Mouse (Mus musculus) intestine, embryonic 14.5 days (tissue): ENCODE results near the gene Slc8a1. TPM values are rescaled to one million over a fixed set of nuclear protein-coding genes. Genes with fewer than 3 reads are reported as not detected.

Experiments used
- ATAC-seq: fragments of 200-750 bp; cut with Nextera tagmentation; replicated peaks from 2 replicates; pipeline ENCODE4 v1.8.0; 2017; ENCODE audit warnings: low read depth, moderate number of reproducible peaks, moderate TSS enrichment, moderate library complexity; ENCODE audit not compliant: low FRiP score, low TSS enrichment
- DNase-seq: peaks from one replicate; pipeline ENCODE4 v3.0.0-alpha.2; 2018; ENCODE audit warnings: low spot score
- H3K27ac ChIP-seq: fragments of 300-500 bp; sonication (generic); 2 replicates; pipeline ENCODE4 v1.5.1; 2014; ENCODE audit warnings: low read depth, mild to moderate bottlenecking, control low read depth
- H3K27me3 ChIP-seq: fragments of 300-500 bp; sonication (generic); replicated peaks from 2 replicates; pipeline ENCODE4 v1.6.1; 2014; ENCODE audit warnings: low read length, control low read depth; ENCODE audit not compliant: control insufficient read depth, insufficient read depth
- H3K36me3 ChIP-seq: fragments of 300-500 bp; sonication (generic); 2 replicates; pipeline ENCODE4 v1.6.1; 2014; ENCODE audit warnings: low read length, control low read depth; ENCODE audit not compliant: control insufficient read depth, insufficient read depth
- H3K4me1 ChIP-seq: fragments of 300-500 bp; sonication (generic); replicated peaks from 2 replicates; pipeline ENCODE4 v1.6.1; 2014; ENCODE audit warnings: low read length, control low read depth, mixed read lengths; ENCODE audit not compliant: control insufficient read depth, insufficient read depth
- H3K4me2 ChIP-seq: fragments of 300-500 bp; sonication (generic); 2 replicates; pipeline ENCODE4 v1.6.1; 2014; ENCODE audit warnings: low read length
- H3K4me3 ChIP-seq: fragments of 300-500 bp; sonication (generic); 2 replicates; pipeline ENCODE4 v1.5.1; 2014; ENCODE audit warnings: low read depth, low read length, control low read depth, mixed read lengths
- H3K9ac ChIP-seq: fragments of 300-500 bp; sonication (generic); 2 replicates; pipeline ENCODE4 v1.6.1; 2014; ENCODE audit warnings: mild to moderate bottlenecking, low read length
- H3K9me3 ChIP-seq: fragments of 300-500 bp; sonication (generic); 2 replicates; pipeline ENCODE4 v1.6.1; 2016; ENCODE audit warnings: low read length, control low read depth; ENCODE audit not compliant: control insufficient read depth
- WGBS: fragments of 180-500 bp; shearing (Covaris S2); extraction: QIAGEN DNeasy Blood & Tissue Kit; methylation state at CpG from one replicate; pipeline ENCODE4 v1.1.7; 2014; 5-methylcytosine and 5-hydroxymethylcytosine counted together
- polyA plus RNA-seq: library from polyadenylated mRNA; unstranded; fragments of >200 nt; fragmentation: Nextera tagmentation; extraction: Ambion mirVana; gene quantifications from 2 replicates; pipeline ENCODE4 v1.2.1, GENCODE M21; 2014

The Slc8a1 gene
- polyA plus RNA-seq, 1 experiment from 2014 or later = 9.2 TPM

GRCm38 (mm10) chr17:81360032-81360431, 378.1 kb downstream of the Slc8a1 start:
- no peak overlapping the region for H3K4me2 ChIP-seq
- H3K4me3 ChIP-seq = no peak overlapping the region
- no peaks in the 10 kb centered on the region for H3K36me3 ChIP-seq
- no peak overlapping the region for H3K27ac ChIP-seq
- no peaks in the 10 kb centered on the region for H3K27me3 ChIP-seq
- no peaks in the 10 kb centered on the region for H3K4me1 ChIP-seq
- ATAC-seq (no peak), DNase-seq (no peak)
- WGBS = 78% methylated on average over 4 of the region's 4 CpGs
- no peak overlapping the region for H3K9ac ChIP-seq
- peaks cover 3% of the 10 kb centered on the region; the same call in 1 of the 2 replicates for H3K9me3 ChIP-seq

- Histone ChIP-seq H3K27ac (no peak overlapping the region), H3K4me1 (no peaks in the 10 kb centered on the region), H3K4me3 (no peak overlapping the region), H3K27me3 (no peaks in the 10 kb centered on the region), H3K4me2 (no peak overlapping the region), H3K9me3 (no peaks in the 10 kb centered on the region), H3K9ac (no peak overlapping the region), H3K36me3 (no peaks in the 10 kb centered on the region)
- no peak for ATAC-seq
- WGBS = 65% methylated on average over 7 of the region's 7 CpGs
- DNase-seq = no peak
Observed at GRCm38 (mm10) chr17:81336024-81336754, 402.0 kb downstream of the Slc8a1 start.

- Histone ChIP-seq H3K9me3 (no peaks in the 10 kb centered on the region), H3K9ac (no peak overlapping the region), H3K4me2 (no peak overlapping the region), H3K27ac (no peak overlapping the region), H3K4me3 (no peak overlapping the region), H3K27me3 (no peaks in the 10 kb centered on the region), H3K36me3 (no peaks in the 10 kb centered on the region), H3K4me1 (no peaks in the 10 kb centered on the region)
- ATAC-seq = no peak
- DNase-seq = no peak
- WGBS = 53% methylated on average over 1 of the region's 1 CpGs
Observed at GRCm38 (mm10) chr17:81335526-81335925, 402.7 kb downstream of the Slc8a1 start.
